Mouse (Mus musculus): ENCODE measurements around the gene Thada.
"Not testable (repeated sequence)": the region's sequence is repeated elsewhere in the genome, so short reads cannot be mapped to it uniquely, and the experiment has no call there.

Thada gene

GRCm38 (mm10) chr17:84293221-84293620 is 172.8 kb downstream of the Thada start:
- in situ Hi-C loops (cut with MboI, MseI) = no loop called here

DNA sequence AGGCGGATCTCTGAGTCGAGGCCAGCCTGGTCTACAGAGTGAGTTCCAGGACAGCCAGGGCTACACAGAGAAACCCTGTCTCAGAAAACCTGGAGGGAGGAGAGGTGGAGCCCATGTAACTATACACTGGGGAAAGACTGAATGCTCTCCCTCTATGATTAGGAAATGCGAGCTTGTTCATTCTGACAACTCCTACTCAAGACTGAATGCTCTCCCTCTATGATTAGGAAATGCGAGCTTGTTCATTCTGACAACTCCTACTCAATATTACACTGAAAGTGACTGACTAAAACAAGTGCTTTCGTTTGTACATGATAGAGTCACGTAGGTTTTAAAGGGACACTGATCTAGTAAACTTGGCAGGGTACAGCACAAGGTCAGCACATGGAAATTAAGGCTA is 174.8 kb downstream of the Thada start:
- in situ Hi-C loops (cut with MboI, MseI) = not testable (repeated sequence)

DNA sequence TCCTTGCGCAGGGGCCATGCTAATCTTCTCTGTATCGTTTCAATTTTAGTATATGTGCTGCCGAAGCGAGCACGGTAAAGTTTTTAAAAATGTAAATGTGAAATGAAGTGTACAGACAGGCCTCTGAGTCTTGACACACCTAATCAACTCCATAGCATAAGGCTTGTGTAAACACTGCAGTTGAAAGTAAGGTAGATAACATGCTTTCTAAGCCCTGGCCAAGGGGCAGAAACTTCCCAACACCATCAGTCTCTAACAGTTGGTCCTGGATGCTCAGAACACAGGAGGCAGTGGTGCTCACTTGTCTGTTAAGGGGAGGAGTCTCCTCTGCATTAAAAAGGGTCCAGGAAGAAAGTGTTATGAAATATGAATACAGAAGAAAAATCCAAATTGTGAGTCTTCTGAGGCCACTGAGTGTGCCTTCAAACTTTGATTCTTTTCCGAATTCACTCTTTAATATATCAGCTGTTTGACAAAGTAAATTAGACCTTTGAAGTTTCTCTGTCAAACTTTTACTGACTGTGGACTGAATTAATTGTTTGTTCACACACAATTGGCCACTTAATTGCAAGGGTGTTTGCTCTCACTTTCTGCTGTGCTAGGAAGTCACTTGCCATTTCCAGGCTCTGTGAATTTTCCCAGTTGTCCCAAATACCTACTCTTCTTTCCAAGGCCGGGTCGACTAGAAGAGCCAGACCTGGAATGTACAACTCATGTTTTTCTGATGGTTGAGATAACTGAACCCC is 178.2 kb downstream of the Thada start:
- in situ Hi-C loops (cut with MboI, MseI) = no loop called here

DNA sequence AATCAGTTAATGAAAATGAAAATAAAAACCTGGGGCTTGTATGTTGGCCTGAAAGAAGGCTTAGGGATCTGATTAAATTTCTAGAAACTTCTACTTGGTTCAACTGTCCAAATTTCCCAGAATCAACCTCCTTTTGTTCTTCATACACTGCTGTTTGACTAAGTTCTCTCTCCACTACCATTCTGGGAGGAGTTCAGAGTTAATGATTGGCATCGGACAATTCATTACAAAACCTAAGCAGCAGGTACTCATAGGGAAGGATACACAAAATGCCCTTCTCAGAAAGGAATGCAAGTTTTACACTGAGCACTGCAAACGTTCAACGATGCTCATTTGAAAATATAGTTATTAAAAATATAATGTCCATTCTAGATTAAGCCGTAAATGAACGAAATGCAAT is 179.5 kb downstream of the Thada start:
- in situ Hi-C loops (cut with MboI, MseI) = no loop called here

DNA sequence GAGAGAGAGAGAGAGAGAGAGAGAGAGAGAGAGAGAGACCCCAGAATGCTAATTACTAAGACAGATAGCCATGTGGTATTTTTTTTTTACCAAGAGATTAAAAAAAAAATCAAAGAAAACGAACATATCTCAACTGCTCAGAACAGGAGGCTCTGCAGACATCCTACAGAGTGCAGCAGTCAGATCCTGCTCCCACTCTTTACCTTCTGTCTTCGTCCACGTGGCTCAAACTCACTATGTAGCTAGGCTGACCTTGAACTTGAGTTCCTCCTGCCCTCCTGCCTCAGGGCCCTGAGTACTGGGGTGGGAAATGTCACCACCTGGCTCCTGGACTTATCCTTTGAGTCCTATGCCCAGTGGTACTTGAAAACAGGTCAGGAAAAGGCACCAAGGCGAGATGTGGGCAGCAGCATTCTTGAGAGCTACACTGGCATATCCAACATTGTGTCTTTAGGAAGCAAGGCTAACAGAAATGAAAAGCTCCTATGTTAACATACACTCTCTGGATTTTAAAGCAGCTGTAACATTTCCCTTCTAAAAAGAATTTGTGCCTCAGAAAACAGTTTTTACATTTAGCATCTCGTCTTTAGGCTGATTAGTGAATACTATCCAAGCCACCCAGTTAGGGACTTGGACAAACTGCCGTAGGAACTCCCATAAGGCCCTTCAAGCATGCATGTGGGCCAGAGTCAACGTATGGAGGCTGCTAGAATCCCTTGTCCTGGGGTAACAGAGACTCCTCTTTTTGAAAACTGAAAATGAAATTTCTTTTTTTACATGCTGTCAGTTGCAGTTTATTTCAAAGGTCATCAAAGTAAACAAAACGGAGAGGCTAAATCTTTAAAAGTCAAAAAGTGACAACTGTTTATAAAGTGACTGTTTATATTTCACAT is 183.4 kb downstream of the Thada start:
- in situ Hi-C loops (cut with MboI, MseI) = no loop called here

DNA sequence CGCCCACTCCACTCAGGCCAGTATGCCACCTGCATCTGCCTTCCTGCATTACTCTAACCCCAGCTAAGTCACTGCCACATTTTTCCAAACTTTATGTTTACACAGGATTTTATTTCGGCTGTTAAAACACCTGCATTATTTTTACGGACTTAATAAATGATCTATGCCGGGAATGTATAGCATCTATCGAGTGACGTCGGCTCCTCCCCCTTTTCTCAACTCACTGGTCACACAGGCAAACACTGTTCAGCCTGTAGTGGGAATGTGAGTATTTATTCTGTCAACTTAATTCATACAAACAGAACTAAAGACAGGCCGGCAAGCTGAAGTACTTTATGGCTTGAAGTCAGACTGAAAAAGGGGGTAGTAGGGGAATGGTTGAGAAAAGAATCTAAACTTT is 187.0 kb downstream of the Thada start:
- in situ Hi-C loops (cut with MboI, MseI) = no loop called here

GRCm38 (mm10) chr17:84278193-84278953 is 187.6 kb downstream of the Thada start:
- in situ Hi-C loops (cut with MboI, MseI) = no loop called here

DNA sequence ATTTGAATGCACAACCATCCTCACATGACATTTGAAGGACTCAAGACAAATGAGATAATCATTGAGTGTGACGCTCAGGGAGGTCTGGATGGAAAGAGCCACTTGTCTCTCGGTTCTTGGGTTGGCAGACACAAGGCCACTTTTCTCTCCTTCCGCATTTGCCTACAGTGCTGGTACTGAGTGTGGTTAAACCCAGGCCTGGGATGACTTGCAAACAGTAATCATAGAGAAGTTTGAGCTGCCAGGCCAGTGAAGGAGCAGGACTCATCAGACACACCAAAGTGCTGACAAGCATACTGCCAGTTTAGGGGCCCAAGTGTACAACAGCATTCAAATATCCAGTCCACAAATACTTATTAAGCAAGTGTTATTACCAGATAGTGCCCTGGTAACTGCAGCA is 191.0 kb downstream of the Thada start:
- in situ Hi-C loops (cut with MboI, MseI) = no loop called here

DNA sequence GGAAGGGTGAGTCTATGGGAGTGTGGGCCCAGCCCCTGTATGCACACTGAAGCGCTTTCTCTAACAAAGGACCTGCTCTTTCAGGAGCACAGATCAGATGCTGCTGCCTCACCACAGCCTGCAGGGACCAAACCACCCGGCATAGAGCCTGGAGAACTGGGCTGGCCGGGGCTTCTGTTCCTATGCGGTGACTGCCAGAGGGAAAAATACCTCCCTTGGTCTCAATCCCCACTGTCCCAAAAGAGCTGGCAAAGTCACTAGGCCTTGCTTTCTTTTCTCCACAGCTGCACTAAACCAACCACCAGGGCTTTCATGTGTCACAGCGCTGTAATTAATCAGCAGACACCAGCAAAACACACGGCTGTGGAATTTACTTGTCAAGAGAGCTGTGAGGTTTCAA is 191.8 kb downstream of the Thada start:
- in situ Hi-C loops (cut with MboI, MseI) = no loop called here

DNA sequence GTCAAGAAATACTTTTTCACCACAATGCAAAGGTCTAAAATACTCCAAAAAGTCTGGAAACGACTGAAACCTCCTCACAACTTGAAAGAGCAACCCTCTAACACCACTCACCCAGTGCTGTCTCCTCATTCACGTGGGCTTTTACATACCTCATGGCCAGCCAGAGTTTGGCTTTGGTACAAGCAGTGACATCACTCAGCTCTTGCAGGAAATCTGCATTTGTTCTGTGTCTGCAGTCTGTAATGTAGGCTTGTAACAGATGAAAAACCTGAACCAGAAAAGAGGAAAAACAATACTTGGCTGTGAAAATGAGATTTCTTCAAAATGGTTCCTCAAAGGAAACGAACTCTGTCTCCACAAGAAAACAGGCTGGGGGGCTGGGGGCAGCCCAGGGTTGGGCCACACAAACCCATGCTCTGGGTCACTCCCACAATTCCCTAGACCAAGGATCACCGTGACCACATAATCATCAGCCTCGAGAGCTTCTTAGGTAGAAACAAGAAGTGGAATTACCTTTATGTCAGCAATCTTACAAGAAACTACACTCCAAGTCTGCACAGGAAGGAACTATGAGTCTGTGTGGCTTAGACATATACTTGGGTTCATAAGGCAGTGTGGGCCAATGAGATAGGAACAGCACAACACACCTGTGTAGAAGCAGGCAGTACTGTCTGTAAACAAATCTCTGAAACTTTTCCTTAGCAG is 193.3 kb downstream of the Thada start:
- in situ Hi-C loops (cut with MboI, MseI) = no loop called here

GRCm38 (mm10) chr17:84271566-84272202 is 194.3 kb downstream of the Thada start:
- in situ Hi-C loops (cut with MboI, MseI) = no loop called here

- in situ Hi-C loops (cut with MboI, MseI) = no loop called here
Observed at GRCm38 (mm10) chr17:84269722-84270121, 196.3 kb downstream of the Thada start.

DNA sequence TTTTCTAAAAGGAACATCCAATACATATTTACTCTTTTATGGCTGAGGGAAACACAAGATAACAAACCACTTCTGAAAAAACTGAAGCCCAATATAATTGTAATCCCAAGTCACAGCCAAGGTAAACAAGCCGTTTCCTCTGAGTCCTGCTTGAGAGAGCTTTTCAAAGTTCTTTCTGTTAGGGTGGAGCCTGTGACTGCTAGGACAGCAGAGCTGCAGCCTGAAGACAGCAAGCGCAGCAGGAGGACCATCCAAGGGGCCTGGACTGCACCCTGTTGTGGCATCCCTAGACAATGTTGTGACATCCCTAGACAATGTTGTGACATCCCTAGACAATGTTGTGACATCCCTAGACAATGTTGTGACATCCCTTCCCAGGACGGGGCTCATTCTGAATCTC is 197.6 kb downstream of the Thada start:
- in situ Hi-C loops (cut with MboI, MseI) = no loop called here

DNA sequence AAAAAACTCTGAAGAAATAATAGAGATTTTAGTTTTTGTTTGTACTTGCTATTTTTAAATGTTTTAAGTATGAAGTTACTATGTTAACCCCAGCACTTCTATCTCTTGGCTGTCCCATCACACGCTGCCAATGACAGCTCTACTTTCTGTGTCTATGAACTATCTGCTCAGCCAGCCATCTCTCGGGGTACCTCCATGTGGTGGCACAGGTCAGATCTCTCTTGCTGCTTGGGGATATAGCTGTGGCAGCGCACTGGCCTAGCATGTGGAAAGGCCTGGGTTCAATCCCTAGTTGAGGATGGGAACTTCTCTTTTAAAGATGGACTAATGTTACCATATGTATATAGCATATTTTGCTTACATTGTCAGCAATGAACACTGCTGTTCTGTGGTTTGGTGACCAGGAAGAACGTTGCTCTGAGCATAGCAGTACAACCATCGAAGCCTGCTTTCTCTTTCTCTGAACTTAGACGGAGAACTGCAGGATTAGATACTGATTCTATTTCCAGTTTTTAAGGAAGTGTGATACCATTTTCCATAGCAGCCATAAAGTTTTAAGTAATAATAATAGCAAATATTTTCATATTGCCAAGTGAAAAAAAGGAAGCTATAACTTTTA is 198.4 kb downstream of the Thada start:
- in situ Hi-C loops (cut with MboI, MseI) = no loop called here

DNA sequence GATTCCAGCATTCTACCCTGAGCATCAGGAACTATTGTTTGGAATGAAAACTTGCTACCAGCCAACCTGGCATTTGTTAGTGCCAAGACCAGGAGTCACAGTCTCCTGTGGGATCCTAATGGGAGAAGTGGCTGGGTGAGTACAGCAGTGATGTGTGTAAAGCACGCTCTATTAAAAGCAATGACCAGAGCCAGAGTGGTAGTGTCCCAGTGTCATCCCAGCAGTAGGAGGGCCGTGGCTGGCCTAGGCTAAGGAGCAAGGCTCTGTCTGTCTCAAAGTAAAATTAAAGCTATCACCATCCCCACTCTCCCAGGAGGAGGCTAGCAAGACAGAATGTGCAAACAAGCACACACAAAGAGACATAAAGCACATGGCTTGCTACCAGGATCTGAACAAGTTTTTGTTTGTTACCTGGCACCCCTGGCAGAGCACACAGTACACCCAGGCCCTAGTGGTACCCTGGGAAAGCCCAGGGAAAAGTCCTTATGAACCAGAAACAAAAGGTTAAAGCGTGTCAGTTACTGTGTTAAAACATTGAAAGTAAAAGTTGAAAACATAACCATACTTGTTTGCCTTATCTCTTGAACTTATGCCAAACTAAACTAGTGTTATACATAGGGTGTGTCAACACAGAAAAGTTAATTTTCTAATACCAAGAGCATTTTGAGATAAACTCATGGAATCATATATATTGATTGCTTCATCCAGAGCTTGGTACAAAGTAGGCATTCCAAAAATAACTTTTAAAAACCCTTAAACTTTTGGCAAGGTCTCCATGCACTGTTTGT is 199.7 kb downstream of the Thada start:
- in situ Hi-C loops (cut with MboI, MseI) = no loop called here

DNA sequence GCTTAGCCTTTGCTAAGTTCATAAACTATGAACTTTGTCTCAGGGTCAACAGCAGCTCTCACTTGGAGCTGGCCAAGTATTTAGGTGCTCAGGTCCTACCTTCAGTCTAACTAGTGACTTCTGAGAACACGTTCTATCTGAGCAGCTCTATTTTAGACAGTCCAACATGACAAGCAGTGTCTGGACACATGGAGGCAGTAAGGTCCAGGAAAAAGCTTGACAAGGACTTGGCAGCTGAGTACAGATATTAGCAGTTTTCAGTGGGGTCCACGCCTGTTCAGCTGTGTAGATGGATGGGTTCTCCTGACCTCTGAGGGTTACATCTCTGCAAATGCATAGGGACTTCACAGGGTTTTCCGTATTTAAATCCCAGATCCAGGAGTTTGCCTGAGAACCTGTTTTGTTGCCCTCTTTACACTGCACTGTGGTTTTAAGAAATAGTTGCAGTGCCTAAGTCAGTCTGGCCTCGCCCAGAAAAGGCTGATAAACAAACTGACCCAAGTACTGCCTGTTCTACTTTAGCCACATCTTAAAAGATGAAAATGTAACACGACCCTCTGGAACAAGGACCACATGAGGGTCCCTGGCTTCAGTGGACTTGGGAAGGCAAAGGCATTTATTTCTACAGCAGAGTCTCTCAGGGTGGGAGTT is 200.4 kb downstream of the Thada start:
- in situ Hi-C loops (cut with MboI, MseI) = no loop called here

DNA sequence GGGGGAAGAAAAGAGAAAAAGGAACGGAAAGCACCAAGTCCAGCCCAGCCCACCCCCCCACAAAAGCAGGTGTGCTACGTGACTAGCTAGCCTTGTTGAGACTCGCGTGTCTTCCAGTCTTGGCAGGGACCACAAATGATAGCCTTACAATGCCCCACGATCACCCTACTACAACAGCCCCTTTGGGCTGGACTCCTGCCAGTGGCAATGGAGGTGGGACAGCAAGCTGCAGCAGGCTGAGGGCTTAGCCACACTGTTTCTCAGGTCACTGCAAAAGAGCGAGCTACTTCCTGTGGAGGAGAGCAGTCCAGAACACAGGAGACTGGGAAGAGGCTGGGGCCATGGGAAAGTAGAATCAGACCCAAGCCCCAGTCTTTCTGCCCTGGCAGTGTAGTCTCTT is 201.7 kb downstream of the Thada start:
- in situ Hi-C loops (cut with MboI, MseI) = no loop called here

GRCm38 (mm10) chr17:84263591-84263990 is 202.4 kb downstream of the Thada start:
- in situ Hi-C loops (cut with MboI, MseI) = no loop called here

- in situ Hi-C loops (cut with MboI, MseI) = no loop called here
Observed at GRCm38 (mm10) chr17:84262325-84262979, 203.6 kb downstream of the Thada start.
